Mouse (Mus musculus) ZHBTc4 (cell line): ENCODE data around the gene Dlst.

Experiments
- DNase-seq: peaks from one replicate; pipeline ENCODE4 v3.0.0-alpha.2; 2011; ENCODE audit warnings: low read depth, low spot score

The Dlst gene

DNA sequence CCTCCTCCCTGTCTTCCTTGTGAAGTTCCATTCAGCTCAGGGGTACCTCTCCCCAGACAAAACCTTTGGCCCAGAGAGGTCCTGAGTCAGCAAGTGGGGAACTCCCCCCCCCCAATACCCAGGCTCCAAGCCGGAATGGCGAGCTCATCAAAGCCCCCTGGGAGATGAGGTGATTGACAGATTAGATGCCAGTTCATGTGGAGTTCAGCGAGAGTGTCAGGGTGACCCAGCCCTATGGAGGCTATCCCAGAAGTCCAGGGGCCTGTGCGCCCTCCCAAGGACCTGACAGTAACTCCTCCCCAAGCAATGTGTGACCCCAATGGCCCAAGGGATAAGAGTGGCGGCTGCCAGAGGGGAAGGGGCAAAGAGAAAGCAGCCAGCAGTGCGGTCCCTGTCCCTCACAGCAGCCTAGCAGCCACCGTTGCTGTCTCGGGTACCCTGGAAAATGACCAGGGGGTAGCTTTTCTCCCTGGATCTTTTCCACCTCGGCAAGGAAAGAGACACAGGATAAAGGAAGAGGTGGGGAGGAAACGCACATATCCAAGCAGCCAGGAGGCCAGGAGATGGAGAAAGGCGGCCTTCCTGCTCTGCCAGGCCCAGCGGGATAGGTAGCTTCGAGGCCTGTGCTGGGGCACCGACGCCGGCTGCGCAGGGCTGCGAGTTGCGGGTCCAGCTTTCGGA, 39.8 kb downstream of the Dlst start:
- no peak for DNase-seq

DNA sequence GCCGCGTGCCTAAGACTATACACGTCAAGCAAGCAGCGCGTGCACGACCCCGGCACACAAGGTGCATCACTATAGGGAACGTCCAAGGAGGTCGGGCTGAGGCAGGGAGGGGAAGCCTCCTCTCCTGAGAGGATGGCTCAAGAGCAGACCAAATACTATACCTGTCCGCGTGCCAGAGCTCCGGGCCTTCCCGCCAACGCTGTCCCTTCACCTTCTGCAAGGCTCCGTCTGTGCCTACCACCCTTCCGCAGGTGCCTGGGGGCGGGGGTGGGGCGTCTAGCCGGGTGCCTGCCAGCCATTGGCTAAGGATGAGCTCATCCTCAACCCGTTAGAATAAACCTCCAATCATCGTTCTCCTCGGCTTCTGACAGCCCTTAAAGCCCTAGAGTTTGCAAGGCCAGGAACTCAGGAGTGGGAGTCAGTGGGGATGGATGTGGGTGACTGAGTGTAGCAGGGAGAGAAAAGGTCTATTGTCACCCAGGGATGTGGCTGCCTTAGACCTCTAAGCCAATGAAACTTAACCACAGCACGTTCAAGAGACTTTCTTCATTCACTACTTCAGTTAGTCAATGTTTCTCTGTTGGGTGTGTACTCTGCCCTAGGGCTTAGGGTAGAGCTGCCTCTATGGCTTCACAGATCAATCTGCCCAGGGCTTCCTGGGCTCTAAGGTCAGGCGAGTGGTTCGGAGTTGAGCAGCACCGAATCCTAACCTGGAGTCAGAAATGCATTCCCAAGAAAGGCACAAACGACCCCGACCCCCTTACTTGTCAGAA, 40.6 kb downstream of the Dlst start, which contains the start of gene Rps6kl1:
Rps6kl1 (minus strand) TSS at position 263 of the 773 bp plus-strand sequence.
- DNase-seq: peak; percentile 91

DNA sequence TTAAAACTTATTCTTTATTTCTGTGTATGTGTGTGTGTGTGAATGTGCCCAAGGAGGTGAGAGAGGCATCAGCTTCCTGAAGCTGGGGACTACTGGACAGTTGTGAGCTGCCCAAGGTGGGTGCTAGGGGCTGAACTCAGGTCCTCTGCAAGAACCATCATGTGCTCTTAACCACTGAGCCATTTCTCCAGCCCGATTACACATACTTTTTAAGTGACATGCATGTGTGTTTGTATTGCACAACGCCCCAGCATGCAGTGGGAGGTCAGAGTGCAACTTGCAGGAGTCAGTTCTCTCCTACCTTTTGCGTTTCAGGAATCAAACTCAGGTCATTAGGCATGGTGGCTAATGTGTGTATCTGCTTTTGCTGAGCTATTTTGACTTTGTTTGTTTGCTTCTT, 42.4 kb downstream of the Dlst start:
- no peak for DNase-seq

DNA sequence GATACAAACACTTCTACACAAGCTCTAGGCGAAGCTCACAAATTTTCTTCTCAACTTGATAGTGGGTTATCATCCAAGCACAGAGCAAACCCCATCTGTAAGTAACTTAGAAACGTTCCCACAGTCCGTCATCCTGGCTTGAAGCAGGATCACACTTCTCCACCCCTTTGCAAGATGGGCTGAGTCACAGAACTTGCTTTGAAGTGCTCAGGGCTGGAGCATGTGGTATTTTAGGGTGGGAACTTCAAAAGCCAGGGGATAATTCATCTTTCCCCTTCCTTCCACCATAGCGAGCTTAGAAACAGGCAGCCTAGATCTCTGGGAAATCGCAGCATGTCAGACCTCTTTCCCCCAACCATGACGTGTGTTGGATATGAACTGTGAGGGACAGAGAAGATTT, 45.7 kb downstream of the Dlst start:
- no peak for DNase-seq

DNA sequence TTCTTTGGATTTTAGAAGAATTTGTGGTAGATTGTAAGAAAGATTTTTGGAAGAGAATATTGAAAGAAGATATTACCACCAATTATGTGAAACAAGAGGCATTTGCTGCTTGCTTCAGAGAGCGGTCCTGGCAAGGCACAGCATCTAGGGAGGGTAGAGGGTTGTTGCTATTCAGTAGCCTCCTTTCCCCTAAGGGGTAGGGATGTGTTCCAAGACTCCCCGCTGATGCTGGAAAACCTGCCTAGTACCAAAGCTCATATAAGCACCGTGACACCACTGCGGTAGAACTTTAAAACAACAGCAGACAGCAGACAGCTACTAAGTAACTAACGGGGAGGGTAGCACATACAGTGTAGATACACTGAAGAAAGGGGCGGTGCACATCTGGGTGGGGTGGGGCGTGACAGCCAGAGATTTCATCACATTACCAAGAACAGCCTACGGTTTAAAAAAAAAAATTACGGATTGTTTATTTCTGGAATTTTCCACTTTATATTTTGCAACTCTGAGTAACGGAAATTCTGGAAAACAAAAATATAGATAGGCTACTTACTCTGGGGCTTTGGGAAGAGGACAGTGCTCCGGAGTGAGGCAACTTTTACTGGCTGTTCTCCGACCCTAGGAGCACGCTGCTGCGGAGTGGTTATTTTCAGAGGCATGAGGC, 47.3 kb downstream of the Dlst start:
- DNase-seq: no peak

DNA sequence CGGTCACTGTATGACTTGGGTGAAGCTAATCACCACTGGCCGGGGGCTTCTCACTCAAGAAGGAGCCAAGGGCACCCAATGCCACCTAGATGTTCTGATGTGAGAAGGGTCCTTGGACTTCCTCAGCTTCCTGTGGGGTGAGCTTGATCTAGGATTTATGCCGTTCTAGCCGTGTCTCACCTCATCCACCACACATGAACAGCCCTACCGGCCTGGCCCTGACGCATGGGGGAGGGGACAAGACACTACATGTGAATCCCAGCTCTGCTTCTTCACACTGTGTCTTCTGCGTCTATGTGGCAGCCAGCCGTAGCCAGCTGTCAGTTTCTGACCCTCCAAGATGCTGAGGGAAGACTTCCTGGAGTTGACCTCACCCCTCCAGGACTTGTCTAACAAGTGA, 48.2 kb downstream of the Dlst start:
- no peak for DNase-seq

DNA sequence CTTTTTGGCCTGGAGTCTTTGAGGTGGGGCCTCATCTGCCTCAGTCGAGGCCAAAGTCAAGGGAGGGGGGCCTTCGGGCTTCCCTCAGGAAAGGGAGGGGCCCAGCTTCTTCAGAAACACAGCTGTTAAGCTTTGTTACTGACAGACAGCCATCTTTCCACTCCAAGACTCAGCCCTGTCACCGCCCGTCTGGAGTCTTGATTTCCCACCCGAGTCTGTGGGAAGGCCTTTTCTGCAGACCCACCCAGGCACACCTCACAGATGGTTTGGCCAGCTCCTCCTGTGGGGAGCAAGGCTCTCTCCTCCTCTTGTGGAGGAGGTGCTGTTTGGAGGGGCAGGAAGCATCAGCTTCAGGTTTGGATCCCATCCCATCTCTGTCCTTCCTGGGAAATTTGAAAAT, 49.0 kb downstream of the Dlst start:
- DNase-seq: peak; percentile 29

DNA sequence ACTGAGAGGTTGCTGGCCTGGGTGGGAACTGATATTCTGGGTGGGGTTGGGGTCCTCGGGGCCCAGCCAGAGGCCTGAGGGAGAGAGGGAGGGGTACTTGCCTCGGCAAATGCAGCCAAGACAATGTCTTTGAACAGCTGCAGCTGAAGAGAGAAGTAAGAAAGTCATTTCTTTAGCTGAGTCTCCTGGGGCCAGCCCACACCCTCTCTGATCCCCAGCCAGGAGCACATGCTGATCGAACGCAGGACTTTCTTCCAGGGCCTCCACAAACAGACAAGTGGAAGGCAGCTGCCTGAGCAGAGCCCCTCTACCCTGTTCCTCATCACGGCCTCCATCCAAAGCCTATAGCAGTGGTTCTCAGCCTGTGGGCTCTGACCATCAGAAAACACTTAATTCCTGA, 54.4 kb downstream of the Dlst start:
- DNase-seq: no peak

DNA sequence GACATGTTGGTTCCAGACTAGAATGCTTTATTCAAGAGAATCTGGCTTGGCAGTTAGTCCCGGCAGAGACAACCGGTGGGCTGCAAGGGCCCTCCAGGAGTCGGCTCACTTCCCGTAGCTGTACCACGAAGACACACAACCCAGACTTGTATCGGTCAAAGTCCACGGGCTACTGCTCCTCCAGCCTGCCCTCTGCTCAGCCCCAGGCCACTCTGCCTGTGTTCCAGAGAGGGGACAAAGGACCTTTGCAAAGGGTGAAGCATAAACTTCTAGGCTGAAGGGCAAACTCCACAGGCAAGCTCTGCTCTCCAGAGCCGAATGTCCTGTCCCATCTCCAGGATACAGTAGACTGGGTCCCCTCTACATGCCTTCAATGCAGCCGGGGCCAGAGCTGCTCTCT, 56.0 kb downstream of the Dlst start:
- DNase-seq: no peak

DNA sequence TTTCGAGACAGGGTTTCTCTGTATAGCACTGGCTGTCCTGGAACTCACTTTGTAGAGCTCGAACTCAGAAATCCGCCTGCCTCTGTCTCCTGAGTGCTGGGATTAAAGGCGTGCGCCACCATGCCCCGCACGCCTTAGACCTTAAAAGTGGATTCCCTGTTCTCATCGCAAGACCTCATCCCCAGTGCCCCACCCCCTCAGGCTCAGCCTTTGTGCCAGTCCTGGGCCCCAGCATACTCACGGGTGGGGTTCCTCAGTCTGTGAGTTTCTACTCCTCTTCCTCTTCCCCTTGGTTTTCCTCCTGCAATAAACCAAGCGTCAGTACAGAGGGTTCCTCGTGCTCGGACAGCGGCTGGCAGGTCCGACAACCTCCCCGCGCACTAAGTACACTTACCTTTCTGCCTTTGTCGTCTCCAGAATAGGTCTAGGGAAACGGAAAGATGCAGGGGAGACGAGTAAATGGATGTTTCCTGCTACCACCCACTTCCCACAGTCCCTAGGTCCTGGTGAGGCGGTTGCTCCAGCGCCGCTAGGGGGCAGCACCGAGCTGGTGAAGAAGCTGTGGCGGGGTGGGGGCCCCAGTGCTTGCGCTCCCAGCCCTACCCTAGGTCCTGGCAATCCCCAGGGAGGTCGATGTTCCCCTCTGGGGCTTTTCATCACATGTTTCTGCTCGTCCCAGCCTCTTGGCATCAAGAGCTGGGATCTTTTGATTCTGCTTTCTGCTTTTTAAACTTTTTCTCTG, 58.7 kb downstream of the Dlst start:
- peak; percentile 89 for DNase-seq

DNA sequence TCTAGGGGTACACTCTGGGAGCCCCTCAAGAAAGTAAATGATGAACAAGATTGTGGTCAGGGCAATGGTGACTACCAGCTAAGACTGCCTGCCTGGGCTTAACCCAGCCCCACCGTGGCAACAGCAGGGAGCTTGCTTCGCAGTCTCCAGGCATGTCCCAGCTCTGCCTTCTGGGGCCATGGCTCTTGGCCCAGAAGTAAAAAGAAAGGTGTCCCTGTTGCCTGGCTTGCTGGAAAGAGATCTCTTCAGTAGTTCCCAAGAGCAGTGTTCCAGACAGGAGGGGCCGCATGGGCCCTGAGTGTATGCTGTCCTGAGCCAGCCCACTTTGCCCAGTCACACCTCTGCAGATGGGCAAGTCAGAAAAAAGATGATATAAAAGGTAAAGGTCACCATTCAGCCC, 59.2 kb downstream of the Dlst start:
- no peak for DNase-seq

DNA sequence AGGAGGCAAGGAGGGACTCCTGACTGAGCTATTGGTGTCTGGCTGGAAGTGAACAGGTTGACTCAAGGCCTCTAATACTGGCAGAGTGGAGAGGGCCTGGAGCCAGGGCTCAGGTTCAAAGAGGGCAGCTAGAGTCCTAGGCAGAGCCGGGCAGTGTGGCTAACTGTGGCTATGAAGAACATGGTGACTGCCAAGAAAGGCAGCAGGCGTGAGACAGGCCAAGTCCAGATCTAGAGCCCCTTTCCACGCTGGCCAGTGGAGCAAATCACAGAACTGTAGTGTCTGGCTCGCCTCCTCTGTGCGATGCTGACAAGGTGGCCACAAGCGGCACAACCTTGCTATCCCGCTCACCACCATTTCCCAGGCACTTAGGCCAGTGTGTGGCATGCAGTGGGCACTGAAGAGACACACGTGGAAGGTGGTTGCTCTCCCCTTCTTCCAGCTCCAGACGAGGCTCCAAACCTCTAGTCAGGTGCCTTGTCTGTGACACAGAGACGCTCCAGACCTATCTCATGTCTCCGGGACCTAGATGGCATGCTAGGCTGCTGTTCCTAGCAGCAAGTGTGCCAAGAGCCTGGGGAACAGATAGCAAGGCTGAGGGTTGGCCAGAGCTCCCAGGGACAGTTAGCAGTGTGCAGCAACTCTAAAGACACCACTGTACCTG, 59.8 kb downstream of the Dlst start:
- DNase-seq: no peak

DNA sequence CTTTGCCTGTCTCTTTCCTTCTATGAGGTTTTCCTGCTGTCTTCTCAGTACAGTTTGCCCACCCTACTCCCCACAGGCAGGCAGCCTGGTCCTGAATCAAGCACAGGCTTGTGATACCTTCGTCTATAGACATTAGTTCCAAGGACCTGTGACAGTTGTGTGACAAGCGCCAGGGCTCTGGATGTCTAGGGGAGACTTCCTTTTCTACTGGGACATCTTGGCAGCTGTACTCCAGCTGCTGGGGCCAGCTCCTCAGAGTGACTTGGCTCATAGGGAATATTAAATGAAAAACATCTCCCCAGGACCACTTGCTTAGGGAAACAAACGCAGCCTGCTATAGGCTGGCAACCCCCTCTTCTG, 60.3 kb downstream of the Dlst start:
- DNase-seq: no peak

DNA sequence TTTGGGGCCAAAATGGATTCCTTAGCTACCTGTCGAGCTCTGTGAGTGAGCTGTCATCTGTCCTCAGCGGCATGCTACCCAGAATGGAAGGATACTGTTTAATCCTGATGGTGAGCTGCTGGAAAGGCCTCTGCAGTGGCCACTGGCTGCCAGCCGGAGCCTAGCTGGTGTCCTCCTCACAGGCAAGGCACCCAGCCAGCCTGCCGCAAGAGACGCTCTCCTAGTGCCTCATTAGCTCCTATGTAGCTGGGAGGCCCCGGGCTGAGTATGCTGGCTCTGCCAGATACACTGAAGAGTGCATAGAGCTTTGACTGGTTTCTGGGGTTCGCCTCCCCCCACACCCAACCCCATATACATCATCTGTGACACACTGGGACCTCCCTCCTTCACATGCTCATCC, 63.4 kb downstream of the Dlst start:
- no peak for DNase-seq

DNA sequence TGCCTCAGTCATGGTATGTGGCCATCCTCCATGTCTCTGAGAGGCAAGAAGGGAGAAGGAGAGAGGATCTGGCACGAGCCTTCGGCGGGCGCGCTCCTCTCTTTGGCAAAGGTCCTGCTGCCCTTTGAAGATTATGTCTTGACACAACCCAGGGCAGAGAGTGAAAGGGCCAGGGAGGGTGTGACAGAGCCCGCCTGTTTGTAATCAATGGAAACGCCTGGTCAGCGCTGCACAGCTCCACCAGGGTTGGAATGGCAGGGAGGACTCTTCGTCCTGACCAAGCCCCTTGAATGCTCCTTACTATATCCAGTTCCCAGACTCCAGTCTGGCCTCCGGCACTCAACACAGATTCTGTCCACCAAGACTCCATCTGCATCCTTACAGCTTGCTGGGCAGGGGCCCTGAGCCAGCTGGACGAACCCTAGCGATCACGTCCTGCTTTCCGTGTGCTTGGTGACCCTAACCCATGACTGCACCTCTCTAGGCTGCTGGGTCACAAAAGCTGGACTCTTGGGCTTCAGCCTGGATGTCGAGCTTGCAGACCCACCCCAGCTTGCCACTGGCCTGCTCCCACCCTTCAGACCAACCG, 64.5 kb downstream of the Dlst start:
- no peak for DNase-seq

DNA sequence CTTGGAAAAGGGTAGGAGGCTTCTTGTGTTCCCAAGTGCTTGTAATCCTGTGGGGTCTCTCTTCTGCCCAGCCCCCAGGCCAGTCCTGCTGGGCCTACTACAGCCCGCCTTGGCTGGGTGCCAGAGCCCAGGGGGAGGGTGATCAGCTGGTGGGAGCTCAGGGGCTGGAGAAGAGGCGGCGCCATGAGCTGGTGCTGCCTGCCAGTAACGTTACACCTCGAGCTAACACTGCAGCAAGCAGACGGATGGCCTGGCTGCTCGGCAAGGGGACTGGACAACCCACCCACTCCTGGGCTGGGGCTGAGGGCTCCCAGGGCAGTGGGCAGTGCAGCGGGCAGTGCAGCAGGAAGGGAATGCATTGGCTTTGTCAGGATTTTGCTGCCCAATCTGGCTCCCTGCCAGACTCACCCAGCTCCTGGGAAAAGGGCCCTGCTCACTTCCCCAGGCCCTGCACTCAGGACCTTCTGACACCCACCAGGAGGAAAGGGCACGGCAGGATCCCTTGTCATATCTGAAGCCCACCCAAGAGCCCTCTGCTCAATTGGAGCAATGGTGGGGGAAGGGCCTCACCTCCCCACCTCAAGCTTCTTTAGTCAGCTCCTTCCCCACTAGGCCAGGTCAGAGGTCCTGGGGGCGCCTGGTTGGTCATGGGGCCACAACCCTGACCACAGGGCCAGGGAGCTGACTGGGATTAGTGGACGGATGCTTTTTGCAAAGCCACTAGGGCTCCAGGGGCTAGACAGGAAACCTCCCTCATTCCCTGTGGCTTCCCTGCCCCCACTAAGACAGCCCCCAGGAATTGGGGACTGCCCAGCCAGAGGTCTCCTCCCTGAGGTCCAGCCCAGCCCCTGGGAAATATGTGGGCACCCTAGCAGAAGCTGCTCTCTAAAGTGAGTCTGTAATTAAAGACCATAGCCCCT, 65.6 kb downstream of the Dlst start:
- peak; percentile 42 for DNase-seq

DNA sequence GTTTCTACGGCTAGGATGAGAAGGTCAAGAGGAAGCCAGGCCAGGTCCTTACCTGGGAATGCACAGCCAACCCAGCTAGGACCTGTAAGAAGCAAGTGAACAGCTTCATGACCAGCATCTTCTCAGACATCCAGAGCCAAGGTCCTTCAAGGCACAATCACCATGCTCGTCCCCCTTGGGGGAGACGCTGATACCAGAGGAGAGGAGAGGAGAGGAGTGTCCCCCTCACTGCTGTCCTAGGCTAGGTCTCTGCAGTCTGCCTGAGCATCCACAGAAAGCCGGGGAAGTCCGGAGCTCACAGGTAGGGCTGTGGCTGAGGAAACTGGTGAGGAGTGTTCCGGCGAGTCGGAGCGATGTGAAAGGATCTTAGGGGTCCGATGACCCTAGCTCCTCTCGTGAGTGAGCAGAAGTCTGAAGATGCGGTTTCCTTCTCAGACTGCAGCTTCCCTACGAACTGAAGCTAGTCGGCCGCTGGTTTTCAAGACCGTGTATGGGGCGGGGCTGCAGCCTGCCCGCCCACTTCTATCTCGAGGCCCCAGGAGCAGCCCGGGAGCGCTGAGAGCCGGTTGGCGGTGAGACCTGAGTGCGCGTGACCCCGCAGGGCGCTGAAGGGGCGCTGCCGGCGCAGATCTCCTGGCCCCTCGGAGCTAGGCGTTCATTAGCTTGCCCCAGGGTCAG, 66.4 kb downstream of the Dlst start:
- peak; percentile 74 for DNase-seq

DNA sequence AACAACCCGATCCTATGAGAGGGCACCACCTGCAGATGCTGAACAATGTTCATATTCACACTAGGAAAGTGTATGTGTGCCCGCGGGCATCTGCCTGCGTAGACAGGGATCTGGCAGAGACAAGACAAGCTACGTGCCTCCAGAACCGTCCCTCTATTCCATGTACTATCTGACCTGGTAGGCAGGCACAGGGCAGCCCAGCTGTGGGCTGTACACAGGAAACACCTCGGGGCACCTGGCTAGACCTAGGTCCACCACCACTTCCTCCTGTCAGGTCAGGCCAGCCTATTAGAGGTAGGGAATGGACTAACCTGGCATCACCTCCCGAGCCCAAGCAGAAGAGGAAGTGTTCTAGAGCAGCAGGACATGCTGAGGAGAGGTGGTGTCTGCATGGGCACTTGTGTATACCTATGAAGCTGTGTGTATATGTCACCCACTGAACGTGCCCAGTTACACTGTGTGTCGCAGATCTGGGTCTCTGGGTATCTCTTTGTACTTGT, 67.2 kb downstream of the Dlst start, which contains the start of gene Pgf:
Pgf (minus strand) TSS at position 51 of the 500 bp plus-strand sequence.
- DNase-seq: no peak

DNA sequence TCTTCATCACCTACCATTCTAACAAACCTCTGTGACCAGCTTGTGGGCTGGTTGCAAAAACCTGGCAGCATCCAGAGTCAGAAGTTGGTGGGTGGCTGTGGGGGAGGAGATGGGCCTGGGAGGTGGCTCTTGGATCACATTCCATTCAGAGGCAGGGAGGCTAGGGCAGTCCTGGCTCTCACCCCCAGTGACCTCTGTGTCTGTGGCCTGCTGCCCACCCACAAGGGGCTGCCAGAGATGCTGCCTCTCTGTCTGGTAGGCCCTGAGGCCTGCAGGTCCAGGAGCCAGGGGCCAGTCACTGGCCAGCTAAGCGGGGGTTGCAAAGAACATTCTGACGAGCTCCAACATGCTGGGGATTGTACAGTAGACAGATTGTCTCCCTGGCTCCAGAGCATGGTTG, 67.7 kb downstream of the Dlst start:
- DNase-seq: no peak
